Mouse (Mus musculus) liver, embryonic 12.5 days (tissue): Measurements from ENCODE around the gene Pou2f3. TPM values are rescaled to one million over a fixed set of nuclear protein-coding genes. Genes with fewer than 3 reads are reported as not detected.

ENCODE experiments used
- ATAC-seq: fragments of 200-750 bp; cut with Nextera tagmentation; 2 replicates; pipeline ENCODE4 v1.8.0; 2017; ENCODE audit warnings: moderate number of reproducible peaks, mild to moderate bottlenecking, moderate library complexity
- H3K27ac ChIP-seq: fragments of 300-500 bp; sonication (generic); 2 replicates; pipeline ENCODE4 v1.5.1; 2016; ENCODE audit warnings: mild to moderate bottlenecking
- H3K27me3 ChIP-seq: fragments of 300-500 bp; sonication (generic); replicated peaks from 2 replicates; pipeline ENCODE4 v1.6.1; 2016; ENCODE audit warnings: mild to moderate bottlenecking, moderate library complexity
- H3K36me3 ChIP-seq: fragments of 300-500 bp; sonication (generic); 2 replicates; pipeline ENCODE4 v1.6.1; 2016; ENCODE audit warnings: mild to moderate bottlenecking, moderate library complexity
- H3K4me1 ChIP-seq: fragments of 300-500 bp; sonication (generic); 2 replicates; pipeline ENCODE4 v1.6.1; 2016
- H3K4me2 ChIP-seq: fragments of 300-500 bp; sonication (generic); 2 replicates; pipeline ENCODE4 v1.6.1; 2016; ENCODE audit warnings: mild to moderate bottlenecking, moderate library complexity
- H3K4me3 ChIP-seq: fragments of 300-500 bp; sonication (generic); 2 replicates; pipeline ENCODE4 v1.5.1; 2016; ENCODE audit warnings: mild to moderate bottlenecking, moderate library complexity
- H3K9ac ChIP-seq: fragments of 300-500 bp; sonication (generic); 2 replicates; pipeline ENCODE4 v1.6.1; 2016; ENCODE audit warnings: mild to moderate bottlenecking, moderate library complexity
- H3K9me3 ChIP-seq: fragments of 300-500 bp; sonication (generic); replicated peaks from 2 replicates; pipeline ENCODE4 v1.6.1; 2016; ENCODE audit warnings: mild to moderate bottlenecking, moderate library complexity
- WGBS: fragments of 180-500 bp; shearing (Covaris S2); methylation state at CpG from one replicate; pipeline ENCODE4 v1.1.7; 2016; ENCODE audit not compliant: insufficient replicate concordance; 5-methylcytosine and 5-hydroxymethylcytosine counted together
- polyA plus RNA-seq: library from polyadenylated mRNA; unstranded; fragments of >200 nt; fragmentation: Nextera tagmentation; extraction: Ambion mirVana; gene quantifications from 2 replicates; pipeline ENCODE4 v1.2.1, GENCODE M21; 2016

Gene Pou2f3
- polyA plus RNA-seq, 1 experiment from 2014 or later: not detected

DNA sequence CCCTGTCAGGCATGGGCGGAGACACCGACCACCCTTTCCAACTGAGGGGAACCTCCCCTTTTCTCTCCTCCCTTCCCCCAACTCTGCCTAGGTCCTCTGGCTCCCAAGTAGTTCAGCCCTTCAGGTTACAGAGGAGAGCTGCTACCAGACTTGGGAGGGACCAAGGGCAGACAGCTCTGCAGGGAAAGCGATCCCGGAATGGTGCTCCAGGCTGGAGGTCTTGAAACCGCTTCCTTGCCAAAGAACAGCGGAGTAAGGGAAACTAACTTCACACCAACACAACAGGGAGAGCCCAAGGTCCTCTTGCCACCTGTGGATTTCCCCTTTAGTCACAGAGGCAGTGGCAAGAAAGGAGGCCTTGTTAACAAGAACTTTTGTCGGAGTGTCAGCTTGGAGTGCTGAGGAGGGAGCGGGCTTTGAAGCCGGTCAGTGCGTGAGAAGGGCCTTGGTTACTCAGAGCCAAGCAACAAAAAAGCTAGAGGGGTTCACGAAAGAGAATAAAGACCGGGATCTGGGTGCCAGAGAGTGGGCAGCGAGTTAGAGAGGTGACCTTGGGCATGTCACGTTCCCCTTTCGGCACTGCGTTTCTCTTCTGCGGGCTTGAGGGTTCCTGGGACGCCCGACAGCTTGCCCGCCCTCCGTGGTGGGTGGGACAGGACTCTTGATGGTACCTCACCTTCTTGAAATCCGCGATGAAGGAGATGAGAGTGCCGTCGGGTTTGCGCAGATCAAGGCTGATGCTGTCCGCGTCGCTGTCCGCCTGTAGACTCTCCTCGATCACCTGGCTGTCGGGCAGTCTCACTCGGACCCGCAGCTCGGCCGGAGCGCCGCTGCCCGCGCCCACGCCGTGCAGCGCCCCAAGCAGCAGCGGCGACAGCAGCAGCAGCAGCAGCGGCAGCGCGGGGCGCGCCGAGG lies 28.7 kb upstream of the Pou2f3 start:
- H3K27me3 ChIP-seq: no peaks in the 10 kb centered on the region
- peaks cover 20% of the 10 kb centered on the region for H3K36me3 ChIP-seq
- WGBS: under 1% methylated on average over 51 of the region's 51 CpGs
- peak overlapping the region; percentile 92 for H3K9ac ChIP-seq
- peak overlapping the region; percentile 97 for H3K27ac ChIP-seq
- peak overlapping the region; percentile 88 for H3K4me2 ChIP-seq
- peaks cover 91% of the 10 kb centered on the region for H3K4me1 ChIP-seq
- H3K9me3 ChIP-seq: no peaks in the 10 kb centered on the region
- H3K4me3 ChIP-seq: peak overlapping the region; percentile 84
- no peak for ATAC-seq

DNA sequence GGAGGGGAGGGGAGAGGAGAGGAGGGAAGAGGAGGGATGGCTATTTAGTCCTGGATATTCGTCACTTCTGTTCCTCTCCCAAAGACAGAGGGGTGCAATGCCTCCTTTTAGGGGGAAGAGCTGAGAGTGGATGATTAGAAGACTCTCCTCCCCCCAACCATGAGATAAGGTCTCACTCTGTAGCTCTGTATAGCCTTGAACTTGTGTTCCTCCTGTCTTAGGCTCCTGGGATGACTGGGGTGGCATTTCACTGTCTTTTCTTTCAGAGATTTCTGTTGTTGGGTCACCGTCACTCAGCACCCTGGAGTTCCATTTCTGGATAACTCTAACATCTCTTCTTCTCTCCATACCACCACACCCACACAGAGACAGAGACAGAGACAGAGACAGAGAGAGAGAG lies 28.0 kb upstream of the Pou2f3 start:
- Histone ChIP-seq H3K4me1 (peaks cover 91% of the 10 kb centered on the region), H3K27ac (peak overlapping the region; percentile 97)
- WGBS: 17% methylated on average over 2 of the region's 2 CpGs

DNA sequence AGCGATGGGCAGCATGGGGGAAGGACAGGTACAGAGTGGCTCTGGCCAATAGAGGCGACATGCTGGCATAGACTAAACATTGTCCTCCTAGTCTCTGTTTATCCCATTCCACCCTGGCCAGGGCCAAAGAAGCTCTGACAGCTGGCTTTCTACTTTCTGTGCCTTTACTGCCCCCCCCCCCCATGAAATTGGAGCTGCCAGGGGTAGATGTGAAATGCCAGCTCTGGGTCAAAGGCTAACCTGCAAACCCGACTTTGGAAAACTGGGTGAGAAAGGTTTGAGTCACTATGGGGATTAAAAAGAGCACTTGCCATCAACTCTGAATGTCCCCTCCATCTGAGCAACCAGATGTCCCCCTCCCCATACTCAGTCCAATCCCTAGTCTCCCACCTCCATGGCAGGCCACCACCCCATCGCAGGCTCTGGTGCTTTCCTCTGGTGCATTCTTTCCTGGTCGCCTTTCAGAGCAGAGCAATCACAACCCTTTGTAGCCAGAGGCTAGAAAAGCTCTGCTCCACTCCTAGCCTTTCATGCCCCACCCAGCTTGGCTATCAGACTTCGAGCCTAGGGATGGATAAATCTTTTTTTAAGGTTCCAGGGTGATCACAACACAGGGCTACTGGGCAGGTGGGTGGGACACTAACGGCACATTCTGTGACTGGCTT lies 27.1 kb upstream of the Pou2f3 start:
- Histone ChIP-seq H3K4me2 (peak overlapping the region; percentile 88), H3K27me3 (no peaks in the 10 kb centered on the region), H3K4me1 (peaks cover 91% of the 10 kb centered on the region), H3K27ac (peak overlapping the region; percentile 97), H3K36me3 (peaks cover 35% of the 10 kb centered on the region), H3K9me3 (no peaks in the 10 kb centered on the region), H3K9ac (peak overlapping the region; percentile 92), H3K4me3 (peak overlapping the region; percentile 84)
- 46% methylated on average over 7 of the region's 7 CpGs for WGBS
- no peak for ATAC-seq

More for the DNA sequence above, 28.0 kb upstream of the Pou2f3 start:
- Histone ChIP-seq H3K4me2 (peak overlapping the region; percentile 88), H3K4me3 (peak overlapping the region; percentile 84), H3K9ac (peak overlapping the region; percentile 92), H3K9me3 (no peaks in the 10 kb centered on the region), H3K27me3 (no peaks in the 10 kb centered on the region), H3K36me3 (peaks cover 27% of the 10 kb centered on the region)
- no peak for ATAC-seq

DNA sequence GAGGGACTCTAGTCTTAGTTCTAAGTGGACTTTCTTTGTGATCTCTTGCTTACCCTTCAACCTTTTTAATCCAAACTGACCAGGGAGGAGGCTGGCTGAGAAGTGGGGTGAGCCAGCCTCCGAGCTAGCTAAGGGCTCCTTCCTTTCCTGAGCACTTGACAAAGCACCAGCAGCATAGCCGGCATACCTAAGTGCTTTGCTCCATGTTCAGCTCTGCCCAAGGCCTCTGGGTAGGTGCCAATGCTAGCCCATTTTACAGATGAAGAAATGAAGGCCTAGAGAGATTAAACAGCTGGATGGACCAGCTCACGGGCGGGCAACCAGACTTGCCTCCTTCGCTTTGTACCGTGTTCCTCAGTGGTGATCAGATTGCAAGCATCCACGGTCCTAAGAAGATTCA lies 26.4 kb upstream of the Pou2f3 start:
- peaks cover 42% of the 10 kb centered on the region for H3K36me3 ChIP-seq
- no peaks in the 10 kb centered on the region for H3K9me3 ChIP-seq
- H3K4me1 ChIP-seq: peaks cover 91% of the 10 kb centered on the region
- peak overlapping the region; percentile 95 for H3K27ac ChIP-seq
- no peak for ATAC-seq
- peak overlapping the region; percentile 84; the same call in 1 of the 2 replicates for H3K4me3 ChIP-seq
- no peaks in the 10 kb centered on the region for H3K27me3 ChIP-seq
- no peak overlapping the region for H3K9ac ChIP-seq
- peak overlapping the region; percentile 88 for H3K4me2 ChIP-seq
- 74% methylated on average over 7 of the region's 7 CpGs for WGBS

DNA sequence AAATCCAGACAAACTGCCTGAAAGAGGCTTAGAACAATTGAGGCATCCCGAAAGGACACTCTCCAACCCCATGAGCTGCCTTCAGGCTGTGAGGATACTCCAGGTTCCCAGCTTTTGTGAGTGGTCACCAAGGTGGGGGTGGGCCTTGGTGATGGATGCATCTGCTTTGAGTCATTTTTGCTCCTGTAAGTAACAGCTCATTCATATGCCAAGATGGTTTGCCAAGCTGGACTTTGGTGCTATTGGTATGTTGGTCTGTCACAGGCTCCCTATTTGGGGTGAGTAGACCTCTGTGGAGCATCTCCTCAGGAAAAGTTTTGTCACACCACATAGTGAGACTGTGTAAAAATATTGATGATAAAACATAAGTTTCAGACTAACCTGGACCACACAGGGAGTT lies 25.9 kb upstream of the Pou2f3 start:
- 0 out of 2 replicates have a peak overlapping the region, but pooled peaks have one; percentile 33 for H3K9ac ChIP-seq

DNA sequence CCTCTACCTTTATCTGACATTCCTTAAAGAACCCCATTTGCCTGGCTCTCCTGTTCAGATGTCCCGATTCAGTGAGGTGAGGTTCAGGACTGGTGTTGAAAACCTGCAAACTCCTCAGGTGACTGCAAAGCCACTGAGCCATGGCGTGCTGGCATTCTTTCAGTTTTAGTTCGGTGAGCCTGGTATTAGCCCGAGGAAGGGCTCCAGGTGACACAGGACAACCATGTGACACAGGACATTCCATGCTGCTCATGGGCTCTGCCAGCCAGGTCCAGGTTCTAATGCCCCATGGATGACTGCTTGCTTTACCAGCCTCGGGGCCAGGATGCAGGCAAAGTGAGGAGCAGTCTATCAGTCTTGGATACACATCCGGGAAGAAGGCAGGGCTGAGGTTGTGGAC lies 25.2 kb upstream of the Pou2f3 start:
- Histone ChIP-seq H3K27me3 (no peaks in the 10 kb centered on the region), H3K4me2 (peak overlapping the region; percentile 56), H3K9ac (peak overlapping the region; percentile 33; the same call in 1 of the 2 replicates), H3K27ac (peak overlapping the region; percentile 95), H3K4me1 (peaks cover 91% of the 10 kb centered on the region), H3K9me3 (no peaks in the 10 kb centered on the region), H3K36me3 (peaks cover 53% of the 10 kb centered on the region), H3K4me3 (no peak overlapping the region)
- 68% methylated on average over 6 of the region's 6 CpGs for WGBS
- no peak for ATAC-seq

More for the DNA sequence above, 25.9 kb upstream of the Pou2f3 start:
- peaks cover 91% of the 10 kb centered on the region for H3K4me1 ChIP-seq
- no peak for ATAC-seq
- peak overlapping the region; percentile 95 for H3K27ac ChIP-seq
- no peaks in the 10 kb centered on the region for H3K9me3 ChIP-seq
- H3K4me3 ChIP-seq: no peak overlapping the region
- peaks cover 46% of the 10 kb centered on the region for H3K36me3 ChIP-seq
- H3K27me3 ChIP-seq: no peaks in the 10 kb centered on the region
- WGBS: 85% methylated on average over 1 of the region's 1 CpGs
- peak overlapping the region; percentile 56; the same call in 1 of the 2 replicates for H3K4me2 ChIP-seq

DNA sequence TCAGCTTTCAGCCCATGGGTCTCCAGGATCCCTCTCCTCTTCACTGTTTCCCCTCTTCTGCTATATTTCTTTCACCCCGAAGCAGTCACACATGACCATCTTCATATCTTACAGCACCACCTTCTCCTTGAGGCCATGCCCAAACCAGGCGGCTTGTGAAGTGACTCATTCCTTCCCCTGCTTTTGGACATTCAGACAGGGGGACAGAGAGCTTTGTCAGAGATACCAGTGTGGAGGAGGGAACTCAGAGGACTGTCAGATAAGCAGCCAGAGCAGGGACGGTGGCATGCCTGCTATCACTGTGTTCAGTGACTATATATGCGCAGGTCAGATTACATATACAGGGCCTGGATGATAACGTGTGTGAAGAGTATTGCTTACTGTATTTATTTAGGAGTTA lies 24.3 kb upstream of the Pou2f3 start:
- H3K27ac ChIP-seq: peak overlapping the region; percentile 95
- H3K27me3 ChIP-seq: no peaks in the 10 kb centered on the region
- peak overlapping the region; percentile 56 for H3K4me2 ChIP-seq
- peaks cover 61% of the 10 kb centered on the region for H3K36me3 ChIP-seq
- ATAC-seq: peak; percentile 93
- WGBS: 17% methylated on average over 5 of the region's 5 CpGs
- peak overlapping the region; percentile 63 for H3K9ac ChIP-seq
- H3K9me3 ChIP-seq: no peaks in the 10 kb centered on the region
- peak overlapping the region; percentile 31 for H3K4me3 ChIP-seq
- H3K4me1 ChIP-seq: peaks cover 94% of the 10 kb centered on the region

DNA sequence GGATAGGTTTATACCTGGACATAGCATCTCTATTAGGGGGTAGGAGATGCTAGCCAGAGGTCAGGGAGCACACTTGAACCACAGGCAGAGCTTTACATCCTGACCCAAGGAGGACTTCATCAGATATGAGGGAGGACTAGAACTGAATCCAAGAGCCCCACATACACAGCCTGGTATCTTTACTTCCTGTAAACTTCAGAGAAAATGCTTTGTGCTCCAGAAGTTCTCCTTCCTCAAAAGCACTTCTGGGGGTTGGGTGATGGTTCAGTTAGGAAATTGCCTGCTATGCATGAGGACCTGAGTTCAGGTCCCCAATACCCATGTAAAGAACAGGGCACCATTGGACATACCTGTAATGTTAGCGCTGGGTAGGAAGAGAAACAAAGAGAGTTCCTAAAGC lies 23.3 kb upstream of the Pou2f3 start:
- no peaks in the 10 kb centered on the region for H3K27me3 ChIP-seq
- no peaks in the 10 kb centered on the region for H3K9me3 ChIP-seq
- H3K27ac ChIP-seq: peak overlapping the region; percentile 95
- WGBS: 88% methylated on average over 1 of the region's 1 CpGs
- peaks cover 99% of the 10 kb centered on the region for H3K4me1 ChIP-seq
- H3K9ac ChIP-seq: peak overlapping the region; percentile 63
- peaks cover 71% of the 10 kb centered on the region for H3K36me3 ChIP-seq
- H3K4me3 ChIP-seq: peak overlapping the region; percentile 31
- no peak for ATAC-seq
- peak overlapping the region; percentile 56 for H3K4me2 ChIP-seq

DNA sequence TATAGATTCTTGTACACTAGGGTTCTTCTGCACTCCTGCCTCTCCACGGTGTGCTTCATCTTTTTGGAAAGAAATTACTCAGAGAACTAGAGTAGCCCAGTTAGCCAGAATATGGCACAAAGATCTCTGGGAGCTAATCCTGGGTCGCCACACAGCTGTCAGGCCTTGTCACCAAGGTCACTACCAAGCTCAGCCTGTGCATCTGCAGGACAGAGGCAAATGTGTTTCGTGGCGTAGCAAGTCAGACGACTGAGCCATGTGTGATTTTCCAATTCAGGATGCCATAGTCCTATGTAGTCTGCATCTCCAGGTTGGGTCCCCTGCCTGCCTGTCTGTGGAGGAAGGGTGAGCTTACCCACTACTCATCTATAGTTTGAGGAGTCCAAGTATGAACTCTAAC lies 22.9 kb upstream of the Pou2f3 start:
- H3K4me3 ChIP-seq: no peak overlapping the region
- H3K9ac ChIP-seq: no peak overlapping the region
- H3K27ac ChIP-seq: peak overlapping the region; percentile 95
- peaks cover 73% of the 10 kb centered on the region for H3K36me3 ChIP-seq
- H3K4me1 ChIP-seq: peaks cover 99% of the 10 kb centered on the region
- 71% methylated on average over 5 of the region's 5 CpGs for WGBS
- H3K9me3 ChIP-seq: no peaks in the 10 kb centered on the region
- H3K27me3 ChIP-seq: no peaks in the 10 kb centered on the region
- H3K4me2 ChIP-seq: peak overlapping the region; percentile 56; the same call in 1 of the 2 replicates
- no peak for ATAC-seq

DNA sequence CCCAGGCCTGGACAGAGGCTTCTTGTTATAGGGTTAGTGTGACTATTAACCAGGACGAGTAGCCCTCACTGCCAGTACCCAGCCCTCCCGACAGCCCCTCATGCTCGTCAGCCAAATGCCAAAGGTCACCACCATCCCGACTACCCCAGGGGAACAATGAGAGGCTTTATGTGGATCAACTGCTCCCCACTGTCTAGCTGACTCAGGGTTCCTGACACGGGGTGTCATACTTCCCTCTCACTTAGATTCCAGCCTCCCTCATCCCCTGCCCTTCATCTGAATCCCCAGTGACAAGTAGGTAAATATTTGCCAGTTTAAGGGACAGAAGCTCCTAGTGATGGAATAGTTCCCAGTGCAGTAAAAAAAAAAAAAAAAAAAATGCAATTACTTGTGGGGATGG lies 22.1 kb upstream of the Pou2f3 start:
- Histone ChIP-seq H3K36me3 (peaks cover 77% of the 10 kb centered on the region), H3K9ac (peak overlapping the region; percentile 44), H3K9me3 (no peaks in the 10 kb centered on the region), H3K4me2 (peak overlapping the region; percentile 19; the same call in 1 of the 2 replicates), H3K4me1 (peaks cover 99% of the 10 kb centered on the region), H3K4me3 (no peak overlapping the region), H3K27me3 (no peaks in the 10 kb centered on the region), H3K27ac (peak overlapping the region; percentile 95)
- no peak for ATAC-seq
- 59% methylated on average over 5 of the region's 5 CpGs for WGBS

DNA sequence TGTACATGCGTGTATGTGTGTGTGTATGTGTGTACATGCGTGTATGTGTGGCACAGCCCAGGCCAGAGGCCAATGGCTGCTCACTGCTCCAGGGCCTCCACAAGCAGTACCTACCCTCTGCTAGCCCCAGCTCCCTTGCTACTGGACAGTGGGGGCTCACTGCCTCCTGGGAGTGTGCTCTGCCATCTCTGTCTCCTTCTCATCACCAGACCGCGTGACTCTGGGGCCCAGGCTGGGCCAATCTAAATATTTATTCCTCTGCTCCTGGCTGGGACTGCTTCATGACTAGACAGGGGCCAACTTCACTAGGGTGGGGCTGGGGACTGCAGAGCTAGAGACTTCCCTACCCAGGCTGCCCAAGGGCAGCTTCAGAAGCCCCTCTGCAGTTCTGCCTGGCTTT lies 21.6 kb upstream of the Pou2f3 start:
- Histone ChIP-seq H3K4me3 (no peak overlapping the region), H3K27ac (peak overlapping the region; percentile 95), H3K9me3 (no peaks in the 10 kb centered on the region), H3K9ac (peak overlapping the region; percentile 44), H3K4me1 (peaks cover 99% of the 10 kb centered on the region), H3K27me3 (no peaks in the 10 kb centered on the region), H3K36me3 (peaks cover 79% of the 10 kb centered on the region), H3K4me2 (peak overlapping the region; percentile 19; the same call in 1 of the 2 replicates)
- 70% methylated on average over 4 of the region's 4 CpGs for WGBS
- no peak for ATAC-seq

DNA sequence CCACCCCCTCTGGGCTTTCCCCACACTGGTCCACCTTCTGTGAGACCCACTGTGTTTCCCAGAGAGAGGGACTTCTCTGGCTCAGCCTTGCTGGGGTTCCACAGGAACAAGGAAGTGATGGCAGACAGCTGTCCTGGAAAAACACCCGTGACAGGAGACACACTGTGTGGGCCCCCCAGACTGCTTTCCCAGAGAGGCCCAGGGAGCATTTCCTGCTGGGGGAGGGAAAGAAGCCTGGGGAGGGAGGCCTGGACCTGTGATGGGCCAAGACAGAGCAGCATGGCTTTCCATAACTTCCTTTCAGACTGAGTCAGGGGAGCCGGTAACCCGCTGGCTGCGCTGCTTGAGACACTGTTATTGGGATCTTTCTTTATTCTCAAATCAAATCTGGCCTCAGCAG lies 20.7 kb upstream of the Pou2f3 start:
- H3K27me3 ChIP-seq: no peaks in the 10 kb centered on the region
- peak overlapping the region; percentile 95 for H3K27ac ChIP-seq
- H3K4me2 ChIP-seq: no peak overlapping the region
- no peaks in the 10 kb centered on the region for H3K9me3 ChIP-seq
- 71% methylated on average over 4 of the region's 4 CpGs for WGBS
- ATAC-seq: no peak
- H3K4me3 ChIP-seq: no peak overlapping the region
- H3K4me1 ChIP-seq: peaks cover 99% of the 10 kb centered on the region
- H3K36me3 ChIP-seq: peaks cover 79% of the 10 kb centered on the region
- H3K9ac ChIP-seq: peak overlapping the region; percentile 41; the same call in 1 of the 2 replicates
